In genomic region chrX:7696954-7697381, GRCm38 (mm10) we compare ENCODE assay signal across 8 mouse cellular contexts. TPM values are rescaled to one million over a fixed set of nuclear protein-coding genes. Genes with fewer than 3 reads are reported as not detected.
DNase-seq lines count a peak whose midpoint lies in the region; ATAC-seq lines count a peak whose summit lies in the region.

Gpkow (plus strand) TSS chrX:7697131.

- H3K9ac ChIP-seq in hindbrain, embryonic 14.5 days: peak within 1 kb of the TSS; percentile 62

- peaks cover 6% of the 10 kb centered on the region; the same call in 1 of the 2 replicates for H3K4me1 ChIP-seq in hindbrain, embryonic 14.5 days (replicated peaks; ENCODE audit: control insufficient read depth, insufficient read depth, low read length)

- peaks cover 13% of the 10 kb centered on the region; the same call in 1 of the 2 replicates for H3K36me3 ChIP-seq in hindbrain, embryonic 14.5 days (replicated peaks; ENCODE audit: control insufficient read depth, insufficient read depth)

- peak; percentile 97 for ATAC-seq in hindbrain, embryonic 14.5 days (ENCODE audit: low FRiP score)

- H3K27ac ChIP-seq in hindbrain, embryonic 14.5 days: peak within 1 kb of the TSS; percentile 57

- WGBS in hindbrain, embryonic 14.5 days: 14% methylated on average over 33 of the region's 33 CpGs

- H3K27me3 ChIP-seq in hindbrain, embryonic 14.5 days (ENCODE audit: control insufficient read depth, insufficient read depth, low read length): no peaks in the 10 kb centered on the region

- DNase-seq in R1 (ENCODE audit: low read depth, low spot score): peak; percentile 96
- peak; percentile 82 to 85 for DNase-seq in cerebellum, postnatal 25 days
- peak; percentile 61 to 63 for DNase-seq in frontal cortex, postnatal 25 days (ENCODE audit: low spot score in 2 of 2)
- DNase-seq in hindbrain, embryonic 14.5 days (ENCODE audit: low spot score): peak; percentile 87
- peak; percentile 78 to 79 for DNase-seq in layer of hippocampus, postnatal 36 days
- peak; percentile 94 for DNase-seq in lung, postnatal 36 days
- DNase-seq in retina, postnatal 1 day: peak; percentile 96
- peak; percentile 40 for DNase-seq in urinary bladder, adult 2 months (ENCODE audit: low spot score)

- no peaks in the 10 kb centered on the region for H3K9me3 ChIP-seq in hindbrain, embryonic 14.5 days (ENCODE audit: control insufficient read depth, low read length)

- peak within 1 kb of the TSS; percentile 55 for H3K4me2 ChIP-seq in hindbrain, embryonic 14.5 days (replicated peaks)

- peak within 1 kb of the TSS; percentile 52 for H3K4me3 ChIP-seq in hindbrain, embryonic 14.5 days (replicated peaks; ENCODE audit: low read length)

RNA-seq across cellular contexts. Expression of gene Gpkow, which starts in this region (rescaled TPM):
- 46.1 and 52.1 TPM in 2 replicates for polyA plus RNA-seq in hindbrain, embryonic 14.5 days (2014; fragmentation: Nextera tagmentation; extraction: Ambion mirVana)
- total RNA-seq in layer of hippocampus, postnatal 36 days (2021): 10 to 100 TPM; 35.0 to 36.2 TPM
- 20.6 and 21.9 TPM in 2 replicates for polyA plus RNA-seq in urinary bladder, adult 2 months (2012; rRNA removed)

Comparison
In these comparisons a context has a peak if more than half of its experiments do, and no peak if none do; other contexts are left out.
1. Peak in every context shown above with its lines: DNase-seq, ATAC-seq, H3K4me3 ChIP-seq and H3K27ac ChIP-seq.
2. DNase-seq: peak in every context shown above with its lines; median percentile 96 in R1; 96 in retina, postnatal 1 day; 94 in lung, postnatal 36 days; 87 in hindbrain, embryonic 14.5 days; 84 in cerebellum, postnatal 25 days; 78 in layer of hippocampus, postnatal 36 days; 62 in frontal cortex, postnatal 25 days; 40 in urinary bladder, adult 2 months.